Mouse (Mus musculus): ENCODE measurements around the gene Pias4. TPM values are rescaled to one million over a fixed set of nuclear protein-coding genes. Genes with fewer than 3 reads are reported as not detected.
A peak's percentile ranks its signal among the peaks of the same experiment; 100 is the strongest.
"Not testable (repeated sequence)": the region's sequence is repeated elsewhere in the genome, so short reads cannot be mapped to it uniquely, and the experiment has no call there.

The Pias4 gene
- 67.6 and 72.9 TPM in 2 replicates for polyA plus RNA-seq (2012; rRNA removed)

- no peaks in the 10 kb centered on the region for H3K36me3 ChIP-seq (ENCODE audit: control insufficient read depth, insufficient read depth, low read length)
- H3K4me3 ChIP-seq (ENCODE audit: control insufficient read depth, insufficient read depth, low read length), result peak within 1 kb of the TSS; percentile 59
- peak within 1 kb of the TSS; percentile 88 for H3K27ac ChIP-seq (ENCODE audit: control insufficient read depth, insufficient read depth, low read length)
- WGBS, result under 1% methylated on average over 63 of the region's 64 CpGs
- peaks cover 15% of the 10 kb centered on the region for H3K4me1 ChIP-seq (replicated peaks; ENCODE audit: control insufficient read depth, insufficient read depth, low read length)
- no peaks in the 10 kb centered on the region for H3K27me3 ChIP-seq (ENCODE audit: control insufficient read depth, insufficient read depth, low read length)
- DNase-seq, result peak; percentile 100
- TF ChIP-seq CTCF (IDR thresholded peaks at IDR 0.05; ENCODE audit: borderline replicate concordance, control insufficient read depth, extremely low read depth, insufficient read depth, low read length, poor library complexity), result peak; percentile 54; the same call in 1 of the 2 replicates
- TF ChIP-seq POLR2A (IDR thresholded peaks at IDR 0.05; ENCODE audit: control insufficient read depth, extremely low read depth, insufficient read depth, low read length, poor library complexity), result peak; percentile 82
These were observed at the start of gene Pias4 for GRCm38 (mm10) chr10:81167200-81168086. Pias4 (minus strand) TSS chr10:81167923.

GRCm38 (mm10) chr10:81217267-81217666 is 49.5 kb upstream of the Pias4 start:
- H3K4me1 ChIP-seq (replicated peaks; ENCODE audit: control insufficient read depth, insufficient read depth, low read length); H3K4me3 ChIP-seq (ENCODE audit: control insufficient read depth, insufficient read depth, low read length); H3K27me3 ChIP-seq (ENCODE audit: control insufficient read depth, insufficient read depth, low read length); H3K36me3 ChIP-seq (ENCODE audit: control insufficient read depth, insufficient read depth, low read length); H3K27ac ChIP-seq (ENCODE audit: control insufficient read depth, insufficient read depth, low read length): not testable (repeated sequence)
- DNase-seq, result peak; percentile 46
- 16% methylated on average over 1 of the region's 1 CpGs for WGBS

GRCm38 (mm10) chr10:81216810-81217209 is 49.1 kb upstream of the Pias4 start:
- H3K4me3 ChIP-seq (ENCODE audit: control insufficient read depth, insufficient read depth, low read length), result no peak overlapping the region
- DNase-seq, result no peak
- 84% methylated on average over 6 of the region's 6 CpGs for WGBS
- no peak overlapping the region for H3K27ac ChIP-seq (ENCODE audit: control insufficient read depth, insufficient read depth, low read length)
- TF ChIP-seq POLR2A (IDR thresholded peaks at IDR 0.05; ENCODE audit: control insufficient read depth, extremely low read depth, insufficient read depth, low read length, poor library complexity), result no peak
- no peak for TF ChIP-seq CTCF (IDR thresholded peaks at IDR 0.05; ENCODE audit: borderline replicate concordance, control insufficient read depth, extremely low read depth, insufficient read depth, low read length, poor library complexity)
- no peaks in the 10 kb centered on the region for H3K36me3 ChIP-seq (ENCODE audit: control insufficient read depth, insufficient read depth, low read length)
- no peaks in the 10 kb centered on the region for H3K27me3 ChIP-seq (ENCODE audit: control insufficient read depth, insufficient read depth, low read length)
- peaks cover 3% of the 10 kb centered on the region; the same call in 1 of the 2 replicates for H3K4me1 ChIP-seq (replicated peaks; ENCODE audit: control insufficient read depth, insufficient read depth, low read length)

GRCm38 (mm10) chr10:81216260-81216659 is 48.5 kb upstream of the Pias4 start:
- Histone ChIP-seq H3K4me1 (replicated peaks; ENCODE audit: control insufficient read depth, insufficient read depth, low read length) (no peaks in the 10 kb centered on the region), H3K4me3 (ENCODE audit: control insufficient read depth, insufficient read depth, low read length) (no peak overlapping the region), H3K27me3 (ENCODE audit: control insufficient read depth, insufficient read depth, low read length) (no peaks in the 10 kb centered on the region), H3K27ac (ENCODE audit: control insufficient read depth, insufficient read depth, low read length) (no peak overlapping the region), H3K36me3 (ENCODE audit: control insufficient read depth, insufficient read depth, low read length) (no peaks in the 10 kb centered on the region)
- 86% methylated on average over 6 of the region's 6 CpGs for WGBS
- TF ChIP-seq POLR2A (IDR thresholded peaks at IDR 0.05; ENCODE audit: control insufficient read depth, extremely low read depth, insufficient read depth, low read length, poor library complexity) (no peak), CTCF (IDR thresholded peaks at IDR 0.05; ENCODE audit: borderline replicate concordance, control insufficient read depth, extremely low read depth, insufficient read depth, low read length, poor library complexity) (no peak)
- DNase-seq, result no peak

GRCm38 (mm10) chr10:81210154-81210553 is 42.4 kb upstream of the Pias4 start:
- H3K4me1 ChIP-seq (replicated peaks; ENCODE audit: control insufficient read depth, insufficient read depth, low read length), result no peaks in the 10 kb centered on the region
- no peak for DNase-seq
- no peaks in the 10 kb centered on the region for H3K27me3 ChIP-seq (ENCODE audit: control insufficient read depth, insufficient read depth, low read length)
- TF ChIP-seq CTCF (IDR thresholded peaks at IDR 0.05; ENCODE audit: borderline replicate concordance, control insufficient read depth, extremely low read depth, insufficient read depth, low read length, poor library complexity) (no peak), POLR2A (IDR thresholded peaks at IDR 0.05; ENCODE audit: control insufficient read depth, extremely low read depth, insufficient read depth, low read length, poor library complexity) (no peak)
- 97% methylated on average over 5 of the region's 5 CpGs for WGBS
- no peak overlapping the region for H3K4me3 ChIP-seq (ENCODE audit: control insufficient read depth, insufficient read depth, low read length)
- H3K27ac ChIP-seq (ENCODE audit: control insufficient read depth, insufficient read depth, low read length), result no peak overlapping the region
- no peaks in the 10 kb centered on the region for H3K36me3 ChIP-seq (ENCODE audit: control insufficient read depth, insufficient read depth, low read length)

- no peaks in the 10 kb centered on the region for H3K36me3 ChIP-seq (ENCODE audit: control insufficient read depth, insufficient read depth, low read length)
- H3K4me3 ChIP-seq (ENCODE audit: control insufficient read depth, insufficient read depth, low read length), result no peak overlapping the region
- no peaks in the 10 kb centered on the region for H3K27me3 ChIP-seq (ENCODE audit: control insufficient read depth, insufficient read depth, low read length)
- H3K27ac ChIP-seq (ENCODE audit: control insufficient read depth, insufficient read depth, low read length), result no peak overlapping the region
- no peak for DNase-seq
- no peaks in the 10 kb centered on the region for H3K4me1 ChIP-seq (replicated peaks; ENCODE audit: control insufficient read depth, insufficient read depth, low read length)
- TF ChIP-seq POLR2A (IDR thresholded peaks at IDR 0.05; ENCODE audit: control insufficient read depth, extremely low read depth, insufficient read depth, low read length, poor library complexity) (no peak), CTCF (IDR thresholded peaks at IDR 0.05; ENCODE audit: borderline replicate concordance, control insufficient read depth, extremely low read depth, insufficient read depth, low read length, poor library complexity) (no peak)
- WGBS, result 89% methylated on average over 4 of the region's 4 CpGs
These were observed 36.4 kb upstream of the Pias4 start for GRCm38 (mm10) chr10:81204137-81204536.
